In genomic region chr2:65929286-65929685, GRCm38 (mm10) we compare ENCODE assay signal across 17 mouse cellular contexts.
DNase-seq lines count a peak whose midpoint lies in the region; ATAC-seq lines count a peak whose summit lies in the region.
"Had no signal": no experiment of that assay in that cellular context is flagged by ENCODE, and none has a peak within 500 bp of the region (broad histone marks: within the 10 kb centered on the region; RNA-seq: fewer than 3 reads in every experiment).

No protein-coding gene starts in this region.

- 0 out of 2 replicates have a peak, but pooled peaks have one; percentile 7 for ATAC-seq in frontal cortex, adult (ENCODE audit: low TSS enrichment)
- no peak for ATAC-seq in hindbrain, embryonic 13.5 days (ENCODE audit: low FRiP score)
- no peak for ATAC-seq in midbrain, embryonic 15.5 days (replicated peaks)
- no peak for ATAC-seq in heart, embryonic 11.5 days (replicated peaks; ENCODE audit: insufficient number of reproducible peaks, low FRiP score, low TSS enrichment)

- H3K36me3 ChIP-seq in hindbrain, embryonic 13.5 days: no peaks in the 10 kb centered on the region
- no peaks in the 10 kb centered on the region for H3K36me3 ChIP-seq in midbrain, embryonic 15.5 days (replicated peaks)
- H3K36me3 ChIP-seq in heart, embryonic 11.5 days (ENCODE audit: control insufficient read depth, insufficient read depth, low read length): no peaks in the 10 kb centered on the region
- H3K36me3 ChIP-seq: embryonic facial prominence, embryonic 10.5 days; heart, embryonic 10.5 days had no signal

- peaks cover 21% of the 10 kb centered on the region for H3K4me1 ChIP-seq in hindbrain, embryonic 13.5 days (replicated peaks)
- H3K4me1 ChIP-seq in midbrain, embryonic 15.5 days: peaks cover 10% of the 10 kb centered on the region; the same call in 1 of the 2 replicates
- 0 out of 2 replicates have a peak, but pooled peaks cover 2% of the 10 kb centered on the region for H3K4me1 ChIP-seq in heart, embryonic 11.5 days (ENCODE audit: control insufficient read depth, insufficient read depth, low read length)
- H3K4me1 ChIP-seq: heart, embryonic 10.5 days had no signal

- 31% methylated on average over 3 of the region's 3 CpGs for WGBS in hindbrain, embryonic 13.5 days
- 35% methylated on average over 3 of the region's 3 CpGs for WGBS in midbrain, embryonic 15.5 days
- WGBS in heart, embryonic 11.5 days (ENCODE audit: insufficient replicate concordance): 73% methylated on average over 3 of the region's 3 CpGs

- H3K4me3 ChIP-seq in hindbrain, embryonic 13.5 days: no peak overlapping the region
- H3K4me3 ChIP-seq in midbrain, embryonic 15.5 days: no peak overlapping the region
- no peak overlapping the region for H3K4me3 ChIP-seq in heart, embryonic 11.5 days (ENCODE audit: low read depth, low read length)
- H3K4me3 ChIP-seq: embryonic facial prominence, embryonic 10.5 days; heart, embryonic 10.5 days had no signal

- no peaks in the 10 kb centered on the region for H3K27me3 ChIP-seq in hindbrain, embryonic 13.5 days
- no peaks in the 10 kb centered on the region for H3K27me3 ChIP-seq in midbrain, embryonic 15.5 days (replicated peaks)
- H3K27me3 ChIP-seq in heart, embryonic 11.5 days (ENCODE audit: control insufficient read depth, insufficient read depth, low read length): no peaks in the 10 kb centered on the region

- H3K27ac ChIP-seq in hindbrain, embryonic 13.5 days: peak overlapping the region; percentile 92
- H3K27ac ChIP-seq in midbrain, embryonic 15.5 days: peak overlapping the region; percentile 91
- H3K27ac ChIP-seq in heart, embryonic 11.5 days (ENCODE audit: low read depth, low read length): no peak overlapping the region
- H3K27ac ChIP-seq: heart, embryonic 10.5 days had no signal

- H3K9me3 ChIP-seq in hindbrain, embryonic 13.5 days: no peaks in the 10 kb centered on the region
- no peaks in the 10 kb centered on the region for H3K9me3 ChIP-seq in midbrain, embryonic 15.5 days
- H3K9me3 ChIP-seq in heart, embryonic 11.5 days (replicated peaks; ENCODE audit: control insufficient read depth, low read length): no peaks in the 10 kb centered on the region
- H3K9me3 ChIP-seq: embryonic facial prominence, embryonic 10.5 days; heart, embryonic 10.5 days had no signal

- peak overlapping the region; percentile 46; the same call in 1 of the 2 replicates for H3K4me2 ChIP-seq in hindbrain, embryonic 13.5 days
- H3K4me2 ChIP-seq in midbrain, embryonic 15.5 days: peak overlapping the region; percentile 15; the same call in 1 of the 2 replicates
- no peak overlapping the region for H3K4me2 ChIP-seq in heart, embryonic 11.5 days

- DNase-seq in frontal cortex, postnatal 14 days (ENCODE audit: low spot score in 2 of 2): no peak
- peak; percentile 61 for DNase-seq in MN1 (ENCODE audit: low spot score)
- no peak for DNase-seq in kidney, adult 11 months
- no peak for DNase-seq in layer of hippocampus, adult 18-20 months (ENCODE audit: low spot score in 2 of 2)
- DNase-seq: adrenal gland, postnatal 10 days; heart, postnatal 14 days; kidney, postnatal 14 days; lung, adult 2 months; lung, postnatal 4 days; spleen, adult 18-20 months; thymus, adult 18-20 months had no signal

- no peak overlapping the region for H3K9ac ChIP-seq in hindbrain, embryonic 13.5 days
- H3K9ac ChIP-seq in midbrain, embryonic 15.5 days: no peak overlapping the region
- H3K9ac ChIP-seq in heart, embryonic 11.5 days (ENCODE audit: low read depth, low read length): no peak overlapping the region
